Mouse (Mus musculus) layer of hippocampus, adult 8-10 months (tissue): ENCODE results near the gene Cdc6. TPM values are rescaled to one million over a fixed set of nuclear protein-coding genes. Genes with fewer than 3 reads are reported as not detected.
"Not testable (repeated sequence)": the region's sequence is repeated elsewhere in the genome, so short reads cannot be mapped to it uniquely, and the experiment has no call there.

ENCODE experiments used
- DNase-seq, 2 experiments: peaks; one replicate each; pipeline ENCODE4 v3.0.0; 2022; ENCODE audit warnings: low spot score in 2 of 2
- total RNA-seq, 4 experiments: library from RNA; stranded (reverse); gene quantifications; 2 replicates each; pipeline ENCODE4 v1.2.4; 2022

Cdc6 gene
- total RNA-seq, 4 experiments from 2014 or later = 0.36 to 1.2 (median 0.44) TPM

DNA sequence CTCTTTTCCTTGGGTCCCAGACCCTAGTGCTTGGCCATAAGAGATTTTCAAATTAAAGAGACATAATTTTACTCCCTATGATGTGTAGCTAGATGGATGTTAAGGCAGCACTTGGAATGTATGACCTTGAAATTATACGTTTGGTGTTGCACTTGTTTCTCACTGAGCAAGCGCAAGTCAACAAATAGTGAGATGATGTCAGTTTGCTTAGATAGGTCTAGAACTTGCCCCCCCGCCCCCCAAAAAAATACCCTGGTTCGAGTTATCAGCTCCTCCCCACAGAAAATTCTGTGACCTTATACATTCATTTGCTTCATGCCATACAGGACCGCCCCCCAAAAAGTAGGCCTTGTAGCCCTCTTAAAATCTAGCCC lies 551 bp upstream of the Cdc6 start:
- DNase-seq = no peak

DNA sequence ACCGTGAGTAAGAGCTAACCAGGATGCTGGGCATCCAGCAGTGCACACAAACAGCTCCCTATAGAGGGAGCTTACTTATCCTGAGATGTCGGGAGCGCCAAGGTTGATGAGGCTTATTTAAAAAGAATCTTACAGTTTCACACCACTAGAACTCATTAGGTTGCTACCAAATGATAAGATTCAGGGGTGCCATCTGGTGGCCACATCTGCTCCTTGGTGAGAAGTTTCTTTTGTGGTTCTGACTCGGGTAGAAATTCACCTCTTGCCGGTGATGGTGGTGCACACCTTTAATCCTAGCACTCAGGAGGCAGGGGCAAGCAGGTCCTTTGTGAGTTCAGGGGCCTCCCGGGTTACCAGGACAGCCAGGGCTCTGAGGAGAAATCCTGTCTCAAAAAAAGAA lies 2.1 kb downstream of the Cdc6 start:
- peak in 1 of 2 experiments; percentile 75 for DNase-seq

GRCm38 (mm10) chr11:98910415-98910814 lies 2.8 kb downstream of the Cdc6 start:
- DNase-seq = no peak

- DNase-seq = no peak
Observed at GRCm38 (mm10) chr11:98911498-98911897, 3.9 kb downstream of the Cdc6 start.

DNA sequence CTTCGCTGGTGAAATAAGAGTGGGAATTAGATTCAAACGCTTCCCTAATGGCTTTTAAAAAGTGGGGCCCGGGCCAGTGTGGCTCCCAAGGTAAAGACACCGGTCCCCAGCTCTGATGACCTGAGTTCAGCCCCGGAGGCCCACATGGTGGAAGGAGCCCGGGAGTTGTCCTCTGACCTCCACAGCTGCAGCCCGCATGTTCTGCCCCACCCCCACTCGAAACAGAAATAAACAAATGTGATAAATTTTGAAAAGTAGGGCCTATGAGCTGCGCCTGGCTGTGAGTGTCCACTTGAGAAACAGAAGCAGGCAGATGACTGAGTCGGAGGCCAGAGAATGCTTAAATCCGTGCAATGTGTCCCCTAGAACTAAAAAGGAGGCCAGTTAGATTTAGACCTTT lies 6.6 kb downstream of the Cdc6 start:
- DNase-seq = no peak

- DNase-seq = not testable (repeated sequence)
Observed at GRCm38 (mm10) chr11:98916376-98916775, 8.8 kb downstream of the Cdc6 start.

DNA sequence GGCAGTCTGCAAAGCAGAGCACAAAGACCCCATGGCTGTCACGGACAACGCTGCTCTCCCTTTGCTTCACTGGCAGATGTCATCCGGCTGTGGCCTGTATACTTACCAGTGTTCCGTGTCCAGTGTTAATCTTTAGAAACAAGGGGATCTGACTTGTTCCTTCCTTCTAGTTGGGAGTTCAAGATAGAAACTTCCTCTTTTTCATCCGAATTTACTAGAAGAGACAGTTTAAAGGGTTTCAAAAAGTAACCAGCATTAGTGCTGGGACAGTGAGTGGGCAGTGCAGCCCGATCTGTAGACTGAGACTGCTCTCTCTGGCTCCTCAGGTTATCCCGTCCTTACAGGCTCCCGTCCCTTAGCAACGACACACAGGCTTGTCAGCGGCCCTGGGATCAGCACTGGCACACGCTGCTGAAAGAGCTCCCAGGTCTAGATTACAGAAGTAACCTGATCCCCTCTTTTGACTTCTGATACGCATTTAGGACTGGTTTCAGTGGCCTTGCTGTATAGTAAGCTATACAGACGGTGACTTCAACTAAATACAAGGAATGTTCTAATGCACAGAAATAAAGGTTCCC lies 9.9 kb downstream of the Cdc6 start:
- DNase-seq = no peak

GRCm38 (mm10) chr11:98918231-98918630 lies 10.6 kb downstream of the Cdc6 start:
- no peak for DNase-seq

DNA sequence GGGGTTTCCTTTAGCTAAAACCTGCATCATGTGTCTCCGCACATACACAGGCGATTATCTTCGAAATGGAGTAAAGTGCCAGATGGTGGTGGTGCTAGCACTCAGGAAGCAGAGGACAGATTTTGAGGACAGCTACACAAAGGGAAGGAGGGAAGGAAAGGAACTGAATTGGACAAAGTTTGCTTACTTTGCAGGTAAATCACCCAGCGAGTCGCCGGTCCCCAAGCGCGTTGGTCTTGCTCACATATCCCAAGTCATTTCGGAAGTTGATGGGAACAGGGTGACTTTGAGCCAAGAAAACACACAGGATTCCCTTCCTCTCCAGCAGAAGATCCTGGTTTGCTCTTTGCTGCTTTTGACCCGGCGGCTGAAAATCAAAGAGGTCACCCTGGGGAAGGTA lies 11.4 kb downstream of the Cdc6 start:
- no peak for DNase-seq

DNA sequence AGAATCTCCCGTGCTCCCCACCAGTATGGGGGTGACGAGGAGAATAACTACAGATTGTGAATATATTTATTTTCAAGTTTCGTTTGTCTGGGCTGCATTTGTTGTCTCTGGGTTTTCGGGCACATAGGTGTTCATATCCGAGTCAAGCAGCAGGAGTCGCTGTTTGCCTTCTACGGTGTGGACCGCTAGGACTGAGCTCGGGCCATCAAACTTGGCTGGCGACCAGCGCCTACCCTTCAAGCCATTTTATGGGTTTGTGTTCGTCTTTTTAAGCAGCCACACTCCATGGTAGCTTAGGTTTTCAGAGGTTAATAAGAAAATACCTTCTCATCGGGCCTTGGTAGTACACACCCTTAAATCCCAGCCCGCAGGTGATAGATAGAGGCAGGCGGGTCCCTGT lies 14.2 kb downstream of the Cdc6 start:
- DNase-seq = not testable (repeated sequence)

DNA sequence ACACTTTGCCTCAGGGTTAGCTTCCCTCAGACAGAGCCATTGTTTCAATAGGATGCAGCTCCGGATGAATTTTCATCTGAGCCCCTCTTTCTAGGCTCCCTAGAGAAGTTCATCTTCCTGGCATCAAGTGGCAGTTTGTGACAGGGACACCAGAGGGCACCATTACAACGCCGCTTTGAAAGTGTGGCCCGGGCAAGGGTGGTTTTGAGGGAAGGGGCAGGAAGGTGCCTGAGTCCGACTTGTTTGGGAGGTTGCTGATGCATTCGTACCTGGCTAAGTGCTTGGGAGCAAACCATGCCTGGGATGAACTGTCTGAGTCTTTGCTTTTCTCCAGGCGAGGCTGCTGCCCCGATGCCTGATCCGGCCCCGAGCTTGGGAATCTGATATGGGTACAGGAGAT lies 14.7 kb downstream of the Cdc6 start:
- not testable (repeated sequence) for DNase-seq

- not testable (repeated sequence) for DNase-seq
Observed at GRCm38 (mm10) chr11:98922851-98923711, 15.5 kb downstream of the Cdc6 start.

GRCm38 (mm10) chr11:98924633-98925175 lies 17.1 kb downstream of the Cdc6 start:
- DNase-seq = no peak

GRCm38 (mm10) chr11:98925265-98925721 lies 17.7 kb downstream of the Cdc6 start:
- no peak for DNase-seq

GRCm38 (mm10) chr11:98925868-98926311 lies 18.3 kb downstream of the Cdc6 start:
- no peak for DNase-seq

DNA sequence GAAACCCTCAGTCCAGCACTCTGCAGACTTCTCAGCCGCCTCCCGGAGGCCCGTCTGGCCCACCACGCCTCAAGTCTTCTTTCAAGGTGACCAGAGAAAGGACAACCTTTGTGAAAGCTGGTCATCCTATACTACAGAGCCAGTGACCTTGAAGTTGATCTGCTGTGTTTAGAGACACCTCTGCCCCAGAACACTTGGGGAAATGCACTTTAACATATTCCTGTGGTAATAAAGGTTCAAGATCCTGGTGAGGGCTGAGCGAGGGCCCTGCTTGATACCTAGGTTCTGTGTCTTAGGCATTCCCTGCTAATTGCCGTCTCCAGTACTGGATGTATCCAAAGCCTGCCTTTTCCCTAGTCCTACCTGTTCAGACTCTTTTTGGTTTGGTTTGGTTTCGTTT lies 19.0 kb downstream of the Cdc6 start:
- no peak for DNase-seq

- DNase-seq = no peak
Observed at GRCm38 (mm10) chr11:98927438-98928076, 20.0 kb downstream of the Cdc6 start, which contains the start of gene Rara. Gene Rara (plus strand): TSS chr11:98927818.

- DNase-seq = no peak
Observed at GRCm38 (mm10) chr11:98928186-98928893, 20.7 kb downstream of the Cdc6 start.

DNA sequence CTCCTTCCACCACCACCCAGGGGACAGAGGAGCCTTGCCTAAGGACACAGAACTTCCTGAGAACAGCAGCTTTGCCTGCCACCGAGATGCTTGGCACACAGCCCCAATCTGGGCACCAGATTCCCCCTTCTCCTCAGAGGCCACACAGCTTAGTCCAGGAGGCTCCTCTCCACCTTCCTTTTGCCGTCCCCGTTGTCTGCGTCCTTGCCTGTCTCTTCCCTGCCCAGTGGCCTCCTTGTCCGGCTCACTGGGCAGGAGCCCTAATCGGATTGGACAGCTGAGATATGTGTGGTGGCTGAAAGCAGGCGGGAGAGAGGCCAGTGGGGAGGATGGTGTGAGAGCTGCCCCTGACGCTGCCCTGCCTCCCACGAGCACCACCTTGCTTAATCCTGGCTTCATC lies 21.9 kb downstream of the Cdc6 start:
- no peak for DNase-seq

- no peak for DNase-seq
Observed at GRCm38 (mm10) chr11:98930127-98930601, 22.6 kb downstream of the Cdc6 start.
